ENCODE assay signal across 10 mouse cellular contexts in genomic region chr9:61915393-61916005, GRCm38 (mm10). TPM values are rescaled to one million over a fixed set of nuclear protein-coding genes. Genes with fewer than 3 reads are reported as not detected.
DNase-seq lines count a peak whose midpoint lies in the region; ATAC-seq and TF ChIP-seq lines count a peak whose summit lies in the region.
"Had no signal": no experiment of that assay in that cellular context is flagged by ENCODE, and none has a peak within 500 bp of the region (broad histone marks: within the 10 kb centered on the region; RNA-seq: fewer than 3 reads in every experiment).

No protein-coding gene starts in this region.

- peak overlapping the region; percentile 63; the same call in 1 of the 2 replicates for H3K4me2 ChIP-seq in CH12.LX (ENCODE audit: insufficient read depth, low read depth, poor library complexity, severe bottlenecking)
- H3K4me2 ChIP-seq in forebrain, embryonic 15.5 days (replicated peaks), result peak overlapping the region; percentile 89
- peak overlapping the region; percentile 93 for H3K4me2 ChIP-seq in liver, embryonic 15.5 days

- TF ChIP-seq EP300 in CH12.LX (IDR thresholded peaks at IDR 0.05; ENCODE audit: low read length), result no peak

- peaks cover 19% of the 10 kb centered on the region for H3K4me1 ChIP-seq in heart, embryonic 10.5 days
- peaks cover 7 to 38% of the 10 kb centered on the region in 2 experiments; a peak in 3 of 4 replicates for H3K4me1 ChIP-seq in CH12.LX (ENCODE audit: control insufficient read depth in 1 of 2, insufficient read depth in 2 of 2)
- peaks cover 28% of the 10 kb centered on the region for H3K4me1 ChIP-seq in forebrain, embryonic 15.5 days
- H3K4me1 ChIP-seq in liver, embryonic 15.5 days (replicated peaks), result peaks cover 57% of the 10 kb centered on the region

- dilution Hi-C loops in CH12.LX (cut with MboI; ENCODE audit: extremely low pct_ligation_motif_present, extremely low pct_unique_long_range_greater_than_20kb, low sequenced_read_pairs), result no loop called here

- H3K9me3 ChIP-seq in heart, embryonic 10.5 days, result no peaks in the 10 kb centered on the region
- H3K9me3 ChIP-seq in CH12.LX (replicated peaks; ENCODE audit: low read length), result no peaks in the 10 kb centered on the region
- H3K9me3 ChIP-seq in forebrain, embryonic 15.5 days, result no peaks in the 10 kb centered on the region
- H3K9me3 ChIP-seq in liver, embryonic 15.5 days (replicated peaks), result no peaks in the 10 kb centered on the region

- TF ChIP-seq POLR2A in CH12.LX (IDR thresholded peaks at IDR 0.05; ENCODE audit: low read depth, low read length), result no peak

- H3K36me3 ChIP-seq in heart, embryonic 10.5 days, result peaks cover 61% of the 10 kb centered on the region
- peaks cover 58 to 78% of the 10 kb centered on the region in 2 experiments for H3K36me3 ChIP-seq in CH12.LX (replicated peaks in 1 of 2; ENCODE audit: control insufficient read depth in 1 of 2, insufficient read depth in 1 of 2, low read length in 1 of 2)
- H3K36me3 ChIP-seq in forebrain, embryonic 15.5 days, result peaks cover 28% of the 10 kb centered on the region
- H3K36me3 ChIP-seq in liver, embryonic 15.5 days (replicated peaks), result peaks cover 72% of the 10 kb centered on the region

- no peak for ATAC-seq in forebrain, embryonic 15.5 days (replicated peaks)
- ATAC-seq in liver, embryonic 15.5 days (ENCODE audit: insufficient read depth), result no peak

- 53% methylated on average over 4 of the region's 4 CpGs for WGBS in heart, embryonic 10.5 days
- WGBS in forebrain, embryonic 15.5 days, result 41% methylated on average over 4 of the region's 4 CpGs
- 41% methylated on average over 4 of the region's 4 CpGs for WGBS in liver, embryonic 15.5 days (ENCODE audit: insufficient replicate concordance)

- H3K4me3 ChIP-seq in heart, embryonic 10.5 days, result peak overlapping the region; percentile 93
- peak overlapping the region in 1 of 3 experiments; percentile 95 for H3K4me3 ChIP-seq in CH12.LX (replicated peaks in 1 of 3; ENCODE audit: low read depth in 2 of 3, low read length in 2 of 3, poor library complexity in 1 of 3)
- peak overlapping the region; percentile 59 for H3K4me3 ChIP-seq in forebrain, embryonic 15.5 days
- peak overlapping the region; percentile 84 for H3K4me3 ChIP-seq in liver, embryonic 15.5 days (replicated peaks)

- no peak for DNase-seq in heart, embryonic 10.5 days (ENCODE audit: low spot score)
- no peak for DNase-seq in heart, adult 11 months
- DNase-seq in CH12.LX (ENCODE audit: extremely low read depth), result no peak
- DNase-seq in natural killer cell, adult 2 months (ENCODE audit: low spot score in 2 of 2), result no peak
- no peak for DNase-seq in cerebellum, adult 11 months
- DNase-seq in frontal cortex, postnatal 10 days (ENCODE audit: low spot score in 2 of 2), result no peak
- DNase-seq: cerebellum, postnatal 10 days; layer of hippocampus, adult 9-11 months had no signal

- TF ChIP-seq CTCF in CH12.LX (conservative IDR thresholded peaks at IDR 0.05 in 1 of 2, IDR thresholded peaks at IDR 0.05 in 1 of 2; ENCODE audit: low read depth in 2 of 2, low read length in 2 of 2), result no peak

- peaks cover 10% of the 10 kb centered on the region for H3K79me2 ChIP-seq in CH12.LX (replicated peaks; ENCODE audit: control insufficient read depth, extremely low read depth, insufficient read depth, poor library complexity, severe bottlenecking)

- no peaks in the 10 kb centered on the region for H3K27me3 ChIP-seq in heart, embryonic 10.5 days (ENCODE audit: insufficient read depth, poor library complexity, severe bottlenecking)
- H3K27me3 ChIP-seq in CH12.LX (replicated peaks), result no peaks in the 10 kb centered on the region
- no peaks in the 10 kb centered on the region for H3K27me3 ChIP-seq in forebrain, embryonic 15.5 days
- no peaks in the 10 kb centered on the region for H3K27me3 ChIP-seq in liver, embryonic 15.5 days

- no peak for TF ChIP-seq RAD21 in CH12.LX (IDR thresholded peaks at IDR 0.05; ENCODE audit: low read depth, low read length)

- in situ Hi-C loops in CH12.LX (cut with MboI; ENCODE audit: low pct_ligation_motif_present, low pct_unique_long_range_greater_than_20kb, low sequenced_read_pairs), result no loop called here

- H3K9ac ChIP-seq in CH12.LX (ENCODE audit: insufficient read depth, low read depth), result peak overlapping the region; percentile 87; the same call in 1 of the 2 replicates
- H3K9ac ChIP-seq in forebrain, embryonic 15.5 days (replicated peaks), result peak overlapping the region; percentile 63
- peak overlapping the region; percentile 61 for H3K9ac ChIP-seq in liver, embryonic 15.5 days

- peak overlapping the region; percentile 91 for H3K27ac ChIP-seq in heart, embryonic 10.5 days
- H3K27ac ChIP-seq in CH12.LX (ENCODE audit: insufficient read depth, low read depth), result no peak overlapping the region
- H3K27ac ChIP-seq in forebrain, embryonic 15.5 days (replicated peaks), result peak overlapping the region; percentile 96
- H3K27ac ChIP-seq in liver, embryonic 15.5 days (replicated peaks), result peak overlapping the region; percentile 96

TF ChIP-seq in CH12.LX, 34 proteins besides CTCF, POLR2A, EP300 and RAD21:
- TF ChIP-seq ZNF384 (IDR thresholded peaks at IDR 0.05; ENCODE audit: low read depth, low read length), result peak; percentile 48; the same call in 1 of the 2 replicates
- no peak for TF ChIP-seq MAX (IDR thresholded peaks at IDR 0.05; ENCODE audit: low read length)
- peak; percentile 56; the same call in 1 of the 2 replicates for TF ChIP-seq POLR2AphosphoS2 (IDR thresholded peaks at IDR 0.05; ENCODE audit: low read depth, low read length)

RNA-seq across cellular contexts. Expression of gene Rplp1, which starts 1.2 kb away (rescaled TPM):
- 900 and 968 TPM in 2 replicates for polyA plus RNA-seq in heart, embryonic 10.5 days (2016; fragmentation: Nextera tagmentation; extraction: Ambion mirVana)
- total RNA-seq in CH12.LX (2012; rRNA removed), result 12,233 and 13,782 TPM in 2 replicates
- total RNA-seq in CH12.LX (2014; rRNA removed), result 6,472 and 7,835 TPM in 2 replicates
- 4,797 and 6,276 TPM in 2 replicates for polyA plus RNA-seq in CH12.LX (2012; ENCODE audit: insufficient read length, low read depth)
- 859 and 881 TPM in 2 replicates for polyA plus RNA-seq in forebrain, embryonic 15.5 days (2015; fragmentation: Nextera tagmentation; extraction: Ambion mirVana)
- polyA plus RNA-seq in liver, embryonic 15.5 days (2015; fragmentation: Nextera tagmentation; extraction: Ambion mirVana), result 831 and 882 TPM in 2 replicates

RNA-seq across cellular contexts. Expression of gene Kif23, which starts 31.1 kb away (rescaled TPM):
- 105 and 112 TPM in 2 replicates for polyA plus RNA-seq in heart, embryonic 10.5 days (2016; fragmentation: Nextera tagmentation; extraction: Ambion mirVana)
- total RNA-seq in CH12.LX (2012; rRNA removed) (50.6 and 71.5 TPM in 2 replicates), CH12.LX (2014; rRNA removed) (87.3 and 96.2 TPM in 2 replicates)
- polyA plus RNA-seq in CH12.LX (2012; ENCODE audit: insufficient read length, low read depth), result 125 and 133 TPM in 2 replicates
- polyA plus RNA-seq in forebrain, embryonic 15.5 days (2015; fragmentation: Nextera tagmentation; extraction: Ambion mirVana), result 40.2 and 45.5 TPM in 2 replicates
- 66.2 and 66.9 TPM in 2 replicates for polyA plus RNA-seq in liver, embryonic 15.5 days (2015; fragmentation: Nextera tagmentation; extraction: Ambion mirVana)
